Mouse (Mus musculus): ENCODE results near the gene Gfi1b. TPM values are rescaled to one million over a fixed set of nuclear protein-coding genes. Genes with fewer than 3 reads are reported as not detected.

Gfi1b gene
- total RNA-seq, 2 experiments from 2014 or later: not detected

DNA sequence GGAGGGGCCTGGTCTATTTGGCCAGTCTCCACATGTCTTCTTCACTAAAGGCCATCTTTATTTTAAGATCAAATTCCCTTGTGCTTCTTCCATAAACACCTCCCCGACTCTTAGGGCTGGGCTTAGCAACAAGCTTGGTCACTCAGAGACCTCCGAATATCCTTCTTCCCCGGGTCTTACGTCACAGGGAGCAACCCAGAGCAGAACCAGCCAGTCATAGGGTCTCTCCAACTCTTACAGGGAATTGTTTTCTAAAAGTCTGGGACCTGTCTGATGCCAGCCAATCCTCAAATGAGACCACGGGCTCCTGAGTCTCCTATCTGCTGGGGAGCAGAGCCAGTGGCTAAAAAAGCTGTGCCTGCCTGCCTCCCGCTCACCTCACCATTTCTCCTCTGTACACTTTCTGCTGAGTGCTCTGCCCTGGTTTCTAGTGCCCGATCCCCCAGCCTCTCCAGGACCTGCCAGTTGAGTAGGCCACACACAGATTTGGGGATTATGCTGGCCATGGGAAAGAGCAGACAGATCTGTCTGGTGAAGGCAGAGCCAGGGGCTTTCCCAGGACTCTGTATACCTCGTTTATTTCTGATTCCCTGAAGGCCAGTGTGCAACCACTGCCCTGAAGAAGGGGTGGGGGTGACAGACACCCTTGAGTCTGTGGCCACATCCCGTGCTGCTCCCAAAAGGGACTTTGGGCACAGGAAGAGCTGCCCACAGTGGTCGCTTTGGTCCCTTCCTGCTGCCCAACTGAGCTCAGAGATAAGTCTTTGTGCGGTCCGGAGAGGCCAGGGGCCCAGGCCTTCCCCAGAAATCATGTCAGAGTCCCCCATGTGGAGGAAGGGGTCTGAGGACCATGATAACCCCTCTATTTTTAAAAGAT is 22.9 kb downstream of the Gfi1b start:
- no peak for DNase-seq

DNA sequence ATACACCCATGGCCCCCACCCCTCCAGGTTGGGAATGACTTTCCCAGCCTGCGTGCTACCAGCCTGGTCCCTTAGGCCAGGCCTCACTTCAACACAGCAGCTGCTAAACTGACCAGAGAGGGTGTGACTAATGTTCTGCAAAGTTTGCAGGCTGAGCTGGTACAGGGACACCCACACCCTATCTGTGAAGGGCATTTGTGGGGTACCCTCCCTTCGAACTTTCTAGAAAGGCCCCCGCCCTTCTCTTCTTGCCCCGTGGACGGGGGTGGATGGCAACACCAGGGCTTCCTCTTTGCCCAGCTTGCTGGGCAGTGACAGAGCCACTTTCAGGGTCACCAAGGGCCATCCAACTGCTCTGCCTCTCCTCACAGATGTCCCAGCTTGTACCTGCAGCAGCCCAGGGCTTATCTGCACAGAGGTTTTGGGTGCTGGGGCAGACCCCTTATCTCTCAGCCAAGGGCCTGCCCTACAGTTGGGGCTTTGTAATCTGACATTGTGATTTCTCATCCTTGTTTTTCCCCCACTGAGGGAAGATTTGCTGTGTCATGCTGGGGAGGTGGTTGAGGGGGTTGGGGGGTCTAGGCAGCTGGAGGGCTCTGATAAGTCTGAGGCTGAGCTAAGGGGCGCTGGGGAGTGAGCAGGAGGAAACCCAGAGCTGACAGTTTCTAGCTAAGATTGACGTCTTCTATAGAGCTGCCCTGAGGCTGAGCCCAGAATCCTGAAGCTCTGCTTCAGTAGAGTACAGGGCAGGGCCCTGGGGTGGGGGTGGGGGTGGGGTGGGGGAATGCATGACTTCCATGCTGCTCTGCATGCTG is 23.8 kb downstream of the Gfi1b start:
- DNase-seq: no peak

DNA sequence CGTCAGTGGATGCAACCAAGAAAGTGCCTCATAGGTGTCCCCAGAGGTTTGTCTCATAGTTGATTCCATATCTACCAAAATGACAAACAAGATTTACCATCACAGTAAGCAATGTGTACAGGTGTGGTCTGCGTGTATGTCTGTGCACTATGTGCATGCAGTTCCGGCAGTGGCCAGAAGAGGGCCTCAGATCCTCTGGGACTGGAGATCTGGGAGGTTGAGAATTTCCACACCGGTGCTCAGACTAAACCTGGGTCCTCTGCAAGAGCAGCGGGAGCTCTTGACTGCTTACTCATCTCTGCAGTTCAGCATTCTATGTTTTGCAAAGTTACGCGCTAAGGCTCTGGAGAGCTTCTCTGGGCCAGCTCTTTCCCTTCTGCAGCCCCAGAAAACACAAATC is 24.8 kb downstream of the Gfi1b start:
- DNase-seq: no peak

DNA sequence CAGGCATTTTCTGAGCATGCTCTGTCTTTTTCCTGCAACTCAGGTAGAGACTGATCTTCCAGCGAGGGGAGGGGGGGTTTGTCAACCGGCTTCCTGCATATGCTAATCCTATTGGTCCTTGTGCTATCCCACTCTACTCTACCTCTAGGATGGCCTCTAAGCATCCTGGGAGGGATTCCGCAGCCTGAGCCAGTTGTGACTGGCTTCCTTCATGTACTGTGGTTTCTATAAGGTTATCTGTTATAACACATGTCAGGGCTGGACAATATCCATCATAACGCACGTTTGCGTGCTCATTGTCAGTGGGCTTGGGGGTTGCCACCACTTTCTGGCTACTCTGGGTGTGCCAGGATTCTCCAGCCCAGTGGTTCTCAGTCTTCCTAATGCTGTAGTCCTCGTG is 25.8 kb downstream of the Gfi1b start:
- DNase-seq: no peak

DNA sequence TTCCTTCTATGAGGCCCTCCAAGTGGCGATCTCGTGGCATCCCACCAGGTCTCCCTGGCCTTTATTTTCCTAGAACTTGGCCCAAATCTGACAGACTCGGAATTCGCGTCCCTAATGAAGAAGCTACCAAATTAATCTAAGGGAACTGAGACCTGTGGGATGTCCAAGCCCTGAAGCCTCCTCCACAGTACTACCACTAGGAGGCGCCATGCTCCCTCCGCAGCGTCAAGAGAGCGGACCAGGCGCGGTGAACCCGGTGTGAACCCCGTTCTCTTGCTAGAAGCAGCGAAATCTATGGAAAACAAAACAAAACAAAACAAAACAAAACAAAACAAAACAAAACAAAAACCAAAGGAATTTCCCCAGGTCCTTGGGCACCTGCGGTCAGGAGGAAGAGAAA is 29.0 kb downstream of the Gfi1b start:
- peak in 1 of 2 experiments; percentile 19 for DNase-seq

DNA sequence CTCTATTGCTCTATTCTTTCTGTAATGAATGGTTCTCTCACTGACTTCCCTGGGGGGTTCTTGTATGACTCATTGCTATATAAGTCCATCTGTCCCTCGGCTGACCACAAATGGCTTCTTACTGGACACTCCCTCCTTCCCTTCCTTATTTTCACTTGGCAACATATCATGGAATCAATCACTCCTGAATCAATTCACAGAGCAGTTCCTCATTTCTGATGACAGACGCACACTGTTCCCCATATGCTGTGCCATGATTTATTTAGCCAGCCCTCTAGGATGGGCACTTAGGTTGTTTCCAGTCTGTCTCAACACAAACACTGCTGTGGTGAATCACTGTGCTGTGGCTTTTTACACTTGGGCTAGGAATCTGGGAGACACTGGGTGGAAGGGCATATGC is 30.3 kb downstream of the Gfi1b start:
- no peak for DNase-seq

DNA sequence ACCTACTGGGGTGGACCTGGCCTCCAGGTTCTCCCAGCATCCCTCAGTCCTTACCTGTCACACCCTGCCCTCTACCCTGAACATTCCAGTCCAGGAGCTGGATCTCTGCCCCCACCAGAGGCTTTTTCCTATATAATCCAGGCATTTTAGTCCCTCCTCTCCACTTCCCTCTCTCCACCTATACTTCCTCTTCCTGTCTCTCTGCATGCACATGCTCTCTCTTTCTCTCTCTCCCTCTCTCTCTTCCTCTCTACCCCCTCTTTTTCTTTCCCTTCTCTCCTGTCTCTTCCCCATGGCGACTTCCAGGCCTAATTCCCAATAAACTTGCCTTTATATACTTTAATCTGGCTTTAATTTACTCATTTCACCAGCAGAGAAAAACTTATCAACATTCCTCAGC is 33.2 kb downstream of the Gfi1b start:
- no peak for DNase-seq

DNA sequence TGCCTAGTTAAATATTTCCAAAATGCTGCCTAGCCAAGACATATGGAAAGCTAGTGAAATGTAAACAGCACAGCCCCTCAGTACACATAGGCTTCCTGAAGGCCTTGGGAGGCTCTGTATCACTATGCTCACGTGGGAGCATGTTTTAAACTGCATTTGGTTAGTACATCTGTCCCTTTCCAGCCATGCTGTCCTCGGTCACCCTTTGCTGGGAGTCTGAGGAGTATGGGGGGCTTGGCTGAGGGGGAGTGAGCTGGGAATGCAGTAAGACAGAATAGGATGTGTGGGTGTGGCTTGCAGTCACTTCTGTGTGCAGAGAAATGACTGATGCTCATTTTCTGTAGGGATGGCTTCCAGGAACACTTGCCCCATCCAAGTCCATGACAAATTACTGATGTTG is 36.1 kb downstream of the Gfi1b start:
- no peak for DNase-seq

DNA sequence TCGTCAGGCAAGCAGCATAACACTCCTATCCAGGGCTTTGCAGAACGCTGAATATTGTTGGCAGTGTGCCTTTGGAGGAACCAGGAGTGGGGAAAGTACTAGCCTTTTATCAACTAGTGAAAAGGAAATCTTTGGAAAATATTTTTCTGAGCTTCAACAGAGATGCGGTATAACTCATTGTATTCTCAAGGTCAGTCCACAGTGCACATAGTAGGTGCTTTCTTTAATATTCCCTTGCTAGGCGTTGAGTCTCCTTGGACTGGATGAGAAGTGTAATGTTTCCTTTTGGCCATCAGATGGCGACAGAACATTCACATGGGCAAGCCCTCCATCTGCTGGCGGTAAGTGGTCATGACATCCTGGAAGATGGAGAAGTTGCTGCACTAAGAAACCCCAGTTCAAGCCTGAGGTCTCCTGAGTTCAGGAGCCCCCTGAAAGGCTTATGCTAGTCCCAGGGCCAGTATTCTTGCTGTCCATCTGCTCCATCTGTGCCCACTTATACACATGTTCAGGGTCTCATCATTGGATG is 36.7 kb downstream of the Gfi1b start:
- peak; percentile 48 to 64 for DNase-seq

DNA sequence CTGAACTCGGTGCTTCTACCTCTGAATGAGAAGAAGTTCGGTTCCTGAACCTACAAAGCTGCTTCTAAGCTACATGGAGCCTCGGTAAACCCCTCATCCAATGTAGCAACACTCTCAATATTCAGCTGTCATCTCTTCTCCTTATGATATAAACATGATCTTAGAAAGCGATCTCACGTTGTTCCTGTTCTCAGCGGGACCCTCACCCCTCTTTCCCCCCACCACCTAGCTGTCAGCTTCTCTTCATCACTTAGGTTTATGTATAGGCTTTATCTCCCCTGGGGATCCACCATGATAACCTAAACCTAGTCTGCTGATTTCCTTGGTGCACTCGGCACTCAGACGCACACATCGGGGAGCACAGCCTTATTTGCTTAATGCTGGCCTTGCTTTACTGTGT is 38.1 kb downstream of the Gfi1b start, which contains the start of gene Gtf3c5:
TSS of gene Gtf3c5 (minus strand) at position 101 of the 400 bp plus-strand sequence.
- no peak for DNase-seq

DNA sequence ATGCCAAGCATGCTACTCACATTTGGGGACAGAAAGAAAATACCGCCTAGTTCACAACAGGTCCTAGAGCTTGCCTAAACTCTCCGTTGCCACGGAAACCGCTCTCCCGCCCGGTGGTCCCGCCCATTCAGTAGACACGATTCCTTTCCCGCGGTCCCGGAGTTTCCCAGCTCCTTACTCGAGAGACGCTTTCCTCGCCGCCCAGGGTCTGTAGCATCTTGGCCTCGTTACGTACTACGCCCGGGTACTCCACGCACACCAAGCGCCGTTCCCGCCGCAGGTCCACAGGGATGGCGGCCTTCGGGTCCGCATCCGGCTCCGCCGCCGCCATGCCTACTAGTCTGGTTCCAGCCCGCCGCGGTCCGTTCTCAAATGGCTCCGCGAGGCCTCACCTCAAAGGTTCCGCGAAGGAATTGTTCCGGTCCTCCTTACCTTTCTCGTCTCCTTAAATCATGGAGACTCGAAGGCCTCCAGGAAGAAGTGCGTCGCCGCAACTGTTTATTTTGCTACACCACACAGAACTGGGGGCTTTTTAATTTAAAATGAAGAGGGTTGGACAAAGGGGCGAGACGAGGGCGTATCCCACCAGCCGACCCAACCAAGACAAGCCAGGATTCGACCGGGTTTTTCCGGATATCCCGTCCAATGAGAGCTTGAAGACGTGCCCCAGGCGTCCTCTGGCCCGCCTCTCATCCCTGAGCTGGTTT is 39.0 kb downstream of the Gfi1b start:
- peak; percentile 88 to 89 for DNase-seq

DNA sequence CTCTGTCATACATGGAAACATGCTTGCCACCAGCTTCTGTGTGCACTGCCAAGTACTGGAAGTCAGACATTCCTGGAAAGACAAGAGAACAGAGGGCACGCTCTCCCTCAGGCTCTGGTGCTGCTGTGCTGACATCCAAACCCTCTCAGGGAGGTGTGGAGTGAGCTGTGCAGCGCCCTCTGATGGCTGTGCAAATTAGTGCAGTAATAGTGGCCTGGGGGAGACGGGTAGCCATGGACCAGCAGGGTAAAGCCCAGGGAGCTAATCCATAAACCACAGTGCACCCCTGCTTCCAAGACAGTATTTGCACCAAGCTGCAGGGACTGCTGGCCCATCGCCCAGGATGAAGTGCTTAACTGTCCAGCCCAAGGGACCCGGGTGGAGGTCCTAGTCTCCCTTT is 43.8 kb downstream of the Gfi1b start:
- DNase-seq: peak in 1 of 2 experiments; percentile 28

DNA sequence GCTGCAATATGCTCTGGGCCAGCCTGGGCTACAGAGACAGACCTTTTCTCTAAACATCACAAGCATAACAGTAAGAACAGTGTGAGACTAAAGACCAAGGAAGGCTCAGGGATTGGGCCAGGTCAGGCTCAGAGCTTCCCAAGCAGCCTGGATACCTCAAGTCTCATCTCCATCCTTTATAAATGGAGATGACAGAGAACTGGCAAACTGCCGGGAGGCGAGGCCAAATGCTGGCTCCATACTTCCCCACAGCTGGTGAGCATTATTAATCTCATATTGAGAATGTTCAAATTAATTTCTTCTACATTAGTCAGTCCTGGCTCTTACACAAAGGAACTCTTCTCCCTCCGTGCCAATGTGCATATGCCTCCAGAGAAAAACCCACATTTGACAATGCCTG is 45.0 kb downstream of the Gfi1b start:
- DNase-seq: peak; percentile 36 to 38

DNA sequence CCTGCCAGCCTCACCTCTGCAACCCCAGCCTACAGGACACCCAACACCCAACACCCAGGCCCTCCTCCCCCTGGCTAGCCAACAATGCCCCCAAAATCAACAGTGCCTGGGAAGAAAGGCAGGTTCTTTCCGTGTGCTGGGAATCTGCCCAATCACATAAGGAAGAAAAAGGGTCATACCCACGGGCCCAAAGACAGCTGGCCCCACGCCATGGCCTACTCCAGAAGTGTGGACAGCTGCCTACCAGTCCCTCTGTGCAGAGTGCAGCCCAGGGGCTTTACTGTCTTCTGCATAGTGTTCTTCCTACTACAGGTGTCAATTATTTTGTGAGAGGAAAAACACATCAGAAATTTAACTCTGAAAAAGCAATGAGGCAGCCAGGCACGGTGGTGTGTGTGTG is 46.4 kb downstream of the Gfi1b start:
- no peak for DNase-seq

DNA sequence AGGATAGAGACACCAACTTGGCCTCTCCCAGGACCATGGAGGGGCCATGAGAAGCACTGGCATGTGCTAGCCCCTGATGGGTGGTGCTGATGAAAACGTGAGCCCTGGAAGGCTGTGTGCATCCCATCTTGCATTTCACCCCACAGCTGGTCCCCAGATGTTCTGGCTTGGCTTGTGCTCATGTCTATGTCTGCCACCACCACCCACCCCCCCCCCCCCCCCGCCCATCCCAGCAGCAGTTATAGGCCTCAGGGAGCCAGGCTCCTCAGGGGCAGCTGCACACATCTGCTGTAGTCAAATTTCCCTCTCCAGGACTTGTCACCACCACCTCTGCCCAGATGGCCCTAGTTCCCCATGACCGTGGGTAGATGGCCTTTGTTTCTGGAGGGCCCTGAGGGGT is 51.9 kb downstream of the Gfi1b start:
- DNase-seq: no peak

DNA sequence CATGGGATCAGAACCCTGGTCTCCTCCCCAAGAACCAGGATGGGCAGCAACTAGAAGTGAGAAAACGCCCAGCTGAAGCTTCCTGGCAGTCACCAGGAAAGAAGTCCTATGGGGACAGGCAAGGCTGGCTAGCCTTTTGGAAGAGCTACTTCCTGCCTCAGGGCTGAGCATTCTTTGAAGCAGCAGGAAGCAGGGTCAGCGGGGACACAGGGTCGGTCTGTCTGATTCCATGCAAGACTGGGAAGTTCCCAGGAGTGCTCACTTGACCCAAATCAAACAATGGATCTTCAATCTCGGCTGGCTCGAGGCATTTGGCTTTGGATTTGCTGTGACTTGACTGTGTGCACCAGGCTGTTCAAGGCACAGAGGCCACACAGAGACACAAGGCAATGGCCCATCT is 55.2 kb downstream of the Gfi1b start:
- DNase-seq: no peak

DNA sequence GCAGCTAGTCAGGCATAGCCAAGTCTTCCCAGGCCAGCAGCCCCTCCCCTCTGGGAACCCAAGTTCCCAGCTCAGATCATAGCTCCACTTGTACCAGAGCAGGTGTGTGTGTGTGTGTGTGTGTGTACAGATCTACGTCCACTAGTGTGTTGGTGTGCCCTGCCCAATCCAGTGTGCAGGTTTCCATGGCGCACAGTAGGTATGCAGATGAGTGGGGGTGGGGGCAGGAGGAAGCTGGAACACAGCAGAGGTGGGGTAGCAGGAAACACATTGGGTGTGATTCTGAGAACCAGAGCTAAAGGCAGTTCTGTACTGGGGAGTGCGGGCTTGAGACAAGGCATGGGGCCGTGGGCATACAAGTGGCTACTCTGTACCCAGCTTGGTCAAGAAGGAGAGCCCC is 57.4 kb downstream of the Gfi1b start:
- no peak for DNase-seq

DNA sequence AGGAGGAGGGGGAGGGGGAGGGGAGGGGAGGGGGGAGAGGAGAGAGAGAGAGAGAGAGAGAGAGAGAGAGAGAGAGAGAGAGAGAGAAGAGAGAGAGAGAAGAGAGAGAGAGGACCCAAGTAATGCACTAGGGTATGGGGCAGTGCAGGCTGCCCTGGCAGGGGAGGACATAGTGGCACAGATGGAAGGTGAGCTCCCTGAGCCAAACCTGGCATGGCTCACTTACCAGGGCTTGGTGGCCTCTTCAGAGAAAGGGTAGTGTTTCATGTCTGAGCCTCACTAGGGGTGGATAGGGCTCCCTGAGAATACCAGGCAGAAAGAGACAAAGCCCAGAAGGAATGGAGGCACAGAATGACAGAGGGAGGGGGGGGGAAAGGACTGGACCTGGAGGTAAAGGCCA is 58.0 kb downstream of the Gfi1b start:
- DNase-seq: no peak

DNA sequence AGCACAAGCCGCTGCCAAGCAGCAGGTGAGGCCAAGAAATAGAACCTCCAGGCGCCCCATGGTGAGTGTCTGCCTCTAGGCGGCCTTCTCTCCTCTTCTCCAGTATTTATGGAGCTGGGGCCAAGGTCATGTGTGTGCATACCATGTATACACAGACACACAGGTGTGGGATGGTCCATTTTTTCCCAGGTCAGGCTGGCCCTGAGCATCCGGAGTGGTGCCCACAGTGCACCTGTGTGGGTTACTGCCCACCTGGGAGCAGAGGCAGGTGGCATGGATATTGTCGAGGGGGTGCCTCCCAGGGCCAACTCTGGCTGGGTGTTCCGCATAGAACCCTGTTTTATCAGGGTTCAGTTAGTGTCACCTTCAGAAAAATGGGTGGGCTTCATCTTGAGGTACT is 58.5 kb downstream of the Gfi1b start, which contains the start of gene Cel:
TSS of gene Cel (minus strand) at position 101 of the 400 bp plus-strand sequence.
- DNase-seq: no peak

All from layer of hippocampus, postnatal 36 days (tissue).